Mouse (Mus musculus) liver, embryonic 18 days (tissue): Measurements from ENCODE around the gene Bpifb9b. TPM values are rescaled to one million over a fixed set of nuclear protein-coding genes. Genes with fewer than 3 reads are reported as not detected.

Source experiments
- polyA plus RNA-seq: library from polyadenylated mRNA; depleted of rRNA; stranded (reverse); fragments of >200 nt; gene quantifications from 2 replicates; pipeline ENCODE4 v1.2.3, GENCODE M21; 2012; rRNA removed

Bpifb9b gene
- polyA plus RNA-seq, result not detected in 2 replicates

GRCm38 (mm10) chr2:154306927-154307326 is at the start of gene Bpifb9b:
Gene Bpifb9b, plus strand, starts transcription at chr2:154307227.

GRCm38 (mm10) chr2:154257554-154257953 is 49.5 kb upstream of the Bpifb9b start, which contains the start of gene Bpifb9a:
Gene Bpifb9a, plus strand, starts transcription at chr2:154257854.

Other genes with a start within 250 kb of the Bpifb9b start
- not detected in 2 replicates for gene Bpifa3, start 176.9 kb upstream of the Bpifb9b start, polyA plus RNA-seq
- not detected in 2 replicates for gene Bpifa1, start 164.3 kb upstream of the Bpifb9b start, polyA plus RNA-seq
- not detected in 2 replicates for gene Bpifa5, start 144.6 kb upstream of the Bpifb9b start, polyA plus RNA-seq
- 0.05 and 0.07 TPM in 2 replicates for gene Bpifb1, start 116.4 kb upstream of the Bpifb9b start, polyA plus RNA-seq
- gene Bpifb5, start 83.5 kb upstream of the Bpifb9b start, polyA plus RNA-seq, result not detected in 2 replicates
- gene Bpifb9a, start 49.4 kb upstream of the Bpifb9b start, polyA plus RNA-seq, result 0.01 TPM in 1 of 2 replicates, not detected in the other
- gene Cdk5rap1, start 65.8 kb downstream of the Bpifb9b start, polyA plus RNA-seq, result 9.5 and 15.7 TPM in 2 replicates
- gene Snta1, start 100.9 kb downstream of the Bpifb9b start, polyA plus RNA-seq, result 4.0 and 4.5 TPM in 2 replicates
- 4.2 and 4.5 TPM in 2 replicates for gene Cbfa2t2, start 129.3 kb downstream of the Bpifb9b start, polyA plus RNA-seq
- gene 1700003F12Rik, start 239.9 kb downstream of the Bpifb9b start, polyA plus RNA-seq, result 4.5 and 5.8 TPM in 2 replicates
- 0.01 and 0.02 TPM in 2 replicates for gene Actl10, start 244.5 kb downstream of the Bpifb9b start, polyA plus RNA-seq